Mouse (Mus musculus): ENCODE data around the gene Dctn1.

Dctn1 gene

GRCm38 (mm10) chr6:83237123-83237522 lies 71.4 kb downstream of the Dctn1 start:
- no peak for DNase-seq

GRCm38 (mm10) chr6:83244422-83245061 lies 78.8 kb downstream of the Dctn1 start:
- no peak for DNase-seq

- no peak for DNase-seq
Observed at GRCm38 (mm10) chr6:83245134-83245533, 79.4 kb downstream of the Dctn1 start.

GRCm38 (mm10) chr6:83245997-83246396 lies 80.3 kb downstream of the Dctn1 start:
- no peak for DNase-seq

GRCm38 (mm10) chr6:83246750-83247149 lies 81.0 kb downstream of the Dctn1 start:
- no peak for DNase-seq

GRCm38 (mm10) chr6:83247153-83247552 lies 81.4 kb downstream of the Dctn1 start:
- no peak for DNase-seq
